Mouse (Mus musculus) thymus, postnatal 14 days (tissue): Measurements from ENCODE around the gene Wfdc6a.
"Not testable (repeated sequence)": the region's sequence is repeated elsewhere in the genome, so short reads cannot be mapped to it uniquely, and the experiment has no call there.

ENCODE experiments used
- DNase-seq: peaks from one replicate; pipeline ENCODE4 v3.0.0; 2021

Wfdc6a gene

DNA sequence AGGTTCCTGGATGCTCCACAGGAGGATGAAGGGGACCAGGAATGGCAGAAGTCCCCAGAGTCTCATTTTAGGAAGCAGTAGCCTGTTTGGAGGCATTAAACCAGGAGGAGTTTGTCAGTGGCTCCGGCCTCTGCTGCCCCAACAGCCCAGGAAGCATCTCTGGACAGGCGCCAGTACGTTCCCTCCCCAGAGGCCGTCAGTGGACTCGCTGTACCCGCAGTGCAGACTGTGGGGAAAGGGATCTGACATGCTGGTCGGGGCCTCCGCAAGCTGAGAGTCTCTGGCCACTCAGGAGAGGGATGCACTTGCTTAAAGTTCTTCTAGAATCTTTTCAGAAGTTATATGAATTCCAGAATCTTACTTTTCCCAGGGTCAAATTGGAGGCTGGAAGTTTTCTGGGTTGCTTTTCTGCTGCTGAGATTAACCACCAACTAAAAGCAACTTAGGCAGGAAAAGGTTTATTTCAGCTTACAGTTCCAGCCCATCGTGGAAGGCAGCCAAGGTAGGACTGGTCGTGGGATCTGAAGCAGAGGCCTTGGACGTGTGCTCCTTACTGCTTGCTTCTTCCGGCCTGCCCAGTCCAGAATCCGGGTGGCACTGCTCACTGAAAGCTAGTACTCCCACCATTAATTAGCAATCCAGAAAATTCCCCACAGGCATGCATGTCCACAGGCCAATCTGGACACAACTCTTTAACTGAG, at the start of gene Wfdc6a:
Gene Wfdc6a (minus strand): TSS at position 423 of the 701 bp plus-strand sequence.
- DNase-seq, result not testable (repeated sequence)

DNA sequence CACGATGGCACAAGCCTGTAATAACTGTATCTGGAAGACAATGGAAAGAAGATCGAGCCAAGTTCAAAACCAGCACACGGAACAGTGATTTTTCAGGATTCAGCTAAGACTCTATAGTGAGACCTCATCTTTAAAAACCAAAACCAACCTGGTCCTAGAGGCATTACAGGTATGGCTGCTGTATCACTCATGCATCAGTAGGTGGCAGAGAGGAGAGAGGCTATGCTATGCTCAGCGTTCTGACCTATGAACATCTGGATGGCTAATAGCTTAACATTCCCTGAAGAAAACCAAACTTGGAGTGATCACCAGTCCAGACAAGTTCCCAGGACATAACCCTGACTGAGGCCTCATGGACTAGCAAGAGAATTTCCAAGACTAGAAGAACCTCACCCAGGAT, 36.5 kb upstream of the Wfdc6a start:
- no peak for DNase-seq

DNA sequence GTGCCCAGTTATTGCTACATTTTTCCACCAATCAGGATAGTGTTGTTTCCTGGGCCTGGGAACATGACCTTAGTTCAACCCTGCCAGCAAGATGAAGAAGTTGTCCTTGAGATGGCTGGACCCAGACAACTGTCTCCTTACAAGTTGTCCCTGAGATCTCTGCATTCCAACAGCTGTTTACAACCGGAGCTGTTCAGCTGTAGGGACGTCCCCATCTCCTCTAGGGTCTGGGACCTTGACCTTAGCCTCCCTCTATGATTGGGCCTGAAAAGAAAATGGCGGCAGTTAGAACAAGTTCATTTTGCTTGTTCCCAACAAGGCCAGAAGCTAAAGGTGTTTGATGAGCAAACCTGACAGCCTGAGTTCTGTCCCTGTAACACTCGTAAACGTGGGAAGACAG, 33.8 kb upstream of the Wfdc6a start:
- DNase-seq, result no peak

DNA sequence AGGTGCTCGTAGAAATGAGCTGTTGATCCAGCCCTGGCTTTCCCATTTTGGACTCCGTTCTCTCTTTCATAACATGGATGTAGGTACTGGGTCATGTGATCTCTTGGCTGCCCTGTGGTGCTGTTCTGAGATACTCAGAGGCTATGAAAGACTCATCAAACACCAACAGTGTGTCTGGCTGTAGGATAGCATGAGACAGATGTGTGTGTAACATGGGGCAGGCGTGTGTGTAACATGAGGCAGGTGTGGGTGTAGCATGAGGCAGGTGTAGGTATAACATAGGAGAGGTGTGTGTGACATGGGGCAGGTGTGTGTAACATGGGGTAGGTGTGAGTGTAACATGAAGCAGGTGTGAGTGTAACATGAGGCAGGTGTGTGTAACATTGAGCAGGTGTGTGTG, 30.1 kb upstream of the Wfdc6a start:
- no peak for DNase-seq

DNA sequence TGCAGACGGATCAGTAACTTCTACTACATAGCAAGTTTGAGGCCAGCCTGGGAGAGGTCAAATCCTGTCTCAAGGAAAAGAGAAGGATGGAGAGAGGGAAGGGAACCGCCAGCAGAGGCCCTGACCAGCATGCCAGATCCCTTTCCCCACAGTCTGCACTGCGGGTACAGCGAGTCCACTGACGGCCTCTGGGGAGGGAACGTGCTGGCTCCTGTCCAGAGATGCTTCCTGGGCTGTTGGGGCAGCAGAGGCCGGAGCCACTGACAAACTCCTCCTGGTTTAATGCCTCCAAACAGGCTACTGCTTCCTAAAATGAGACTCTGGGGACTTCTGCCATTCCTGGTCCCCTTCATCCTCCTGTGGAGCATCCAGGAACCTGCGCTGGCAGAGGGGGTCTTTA, 28.2 kb upstream of the Wfdc6a start, which contains the start of the genes Wfdc6b and Wfdc8:
Gene Wfdc6b (plus strand): TSS at position 52 of the 400 bp plus-strand sequence.
Gene Wfdc8 (minus strand): TSS at position 156 of the 400 bp plus-strand sequence.
- DNase-seq, result not testable (repeated sequence)

DNA sequence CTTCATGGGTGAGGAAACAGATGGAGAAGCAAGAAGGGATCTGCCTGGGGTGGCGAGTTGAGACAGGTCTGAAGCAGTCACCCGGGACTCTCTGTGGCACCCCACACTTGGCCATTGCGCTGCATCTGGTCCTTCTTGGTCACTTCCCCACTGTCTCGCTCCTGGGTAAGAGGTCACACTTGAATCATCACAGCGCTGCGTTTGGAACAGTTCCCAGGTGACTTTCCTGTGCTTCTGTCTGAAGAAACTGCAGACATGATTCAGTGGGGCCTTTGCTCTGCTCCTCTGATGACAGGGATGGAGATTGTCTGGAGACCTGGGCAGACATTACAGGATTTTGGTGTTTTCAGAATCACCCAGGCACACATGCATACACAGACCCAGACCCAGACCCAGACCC, 23.5 kb upstream of the Wfdc6a start:
- DNase-seq, result no peak

DNA sequence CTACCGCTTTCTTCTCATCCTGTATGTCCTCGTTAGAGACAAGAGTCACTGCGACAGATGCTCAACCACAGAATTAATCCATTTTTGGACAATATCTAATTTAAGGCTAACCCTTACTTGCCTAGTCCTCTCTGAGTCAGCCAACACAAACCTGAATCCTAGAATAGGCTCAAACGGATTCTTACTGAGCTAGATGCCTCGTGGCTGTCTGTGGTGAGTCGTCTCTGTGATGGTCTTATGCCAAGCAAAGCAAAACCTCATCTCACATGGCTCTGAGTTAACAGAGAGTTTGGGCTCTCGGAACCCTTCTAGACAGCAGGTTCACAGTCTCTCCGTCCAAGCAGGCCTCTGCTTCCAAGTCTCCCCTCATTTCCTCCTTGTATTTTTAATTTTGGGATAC, 19.2 kb upstream of the Wfdc6a start:
- DNase-seq, result no peak

DNA sequence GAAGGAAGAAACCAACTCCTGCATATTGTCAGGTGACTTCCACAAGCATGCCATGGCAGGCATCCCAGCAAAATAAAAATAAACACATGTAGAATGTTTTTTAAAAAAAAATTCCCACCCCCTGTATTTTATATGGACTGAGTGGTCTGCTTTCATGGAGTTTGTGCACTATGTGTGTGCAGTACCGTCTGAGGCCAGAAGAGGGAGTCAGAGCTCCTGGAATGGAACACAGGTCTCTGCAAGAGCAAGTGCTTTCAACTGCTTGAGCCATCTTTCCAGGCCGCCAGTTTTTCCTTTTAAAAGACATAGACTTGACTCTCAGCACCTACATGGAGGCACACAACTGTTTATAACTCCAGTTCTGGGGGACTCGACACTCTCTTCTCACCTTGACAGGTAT, 18.2 kb upstream of the Wfdc6a start:
- no peak for DNase-seq

DNA sequence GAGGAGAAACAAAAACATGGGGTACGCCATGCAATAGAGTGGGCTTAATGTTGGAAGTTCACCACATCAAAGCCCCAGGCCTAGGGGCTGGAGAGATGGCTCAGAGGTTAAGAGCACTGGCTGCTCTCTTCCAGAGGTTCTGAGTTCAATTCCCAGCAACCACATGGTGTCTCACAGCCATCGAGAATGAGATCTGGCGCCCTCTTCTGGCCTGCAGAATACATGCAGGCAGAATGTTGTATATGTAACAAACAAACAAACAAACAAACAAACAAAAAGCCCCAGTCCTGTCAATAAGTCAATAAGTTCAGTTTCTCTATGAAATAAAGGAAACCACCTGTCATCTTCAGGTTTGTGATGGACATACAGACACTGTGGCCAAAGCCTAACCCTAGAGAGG, 14.9 kb upstream of the Wfdc6a start:
- no peak for DNase-seq

DNA sequence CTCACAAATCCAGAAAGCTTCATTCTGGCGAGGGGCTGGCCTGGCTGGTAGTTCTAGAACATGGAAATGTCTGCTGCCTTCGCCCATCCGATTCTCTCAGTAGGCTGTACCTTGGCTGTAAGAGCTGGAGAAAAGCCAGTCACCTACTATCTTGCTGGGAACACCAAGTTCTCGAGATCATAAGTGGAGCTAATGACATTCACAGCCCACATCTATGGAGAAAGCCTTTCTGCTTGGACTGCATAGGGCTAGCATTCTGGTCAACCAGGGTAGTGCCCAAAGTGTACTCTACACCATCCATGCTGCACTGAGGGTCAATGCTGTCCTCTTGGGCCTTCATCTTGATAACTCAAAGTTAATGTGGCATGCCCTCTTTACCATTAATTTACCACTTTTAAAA, 8.2 kb upstream of the Wfdc6a start, which contains the start of gene Eppin:
Gene Eppin (minus strand): TSS at position 101 of the 400 bp plus-strand sequence.
- no peak for DNase-seq

DNA sequence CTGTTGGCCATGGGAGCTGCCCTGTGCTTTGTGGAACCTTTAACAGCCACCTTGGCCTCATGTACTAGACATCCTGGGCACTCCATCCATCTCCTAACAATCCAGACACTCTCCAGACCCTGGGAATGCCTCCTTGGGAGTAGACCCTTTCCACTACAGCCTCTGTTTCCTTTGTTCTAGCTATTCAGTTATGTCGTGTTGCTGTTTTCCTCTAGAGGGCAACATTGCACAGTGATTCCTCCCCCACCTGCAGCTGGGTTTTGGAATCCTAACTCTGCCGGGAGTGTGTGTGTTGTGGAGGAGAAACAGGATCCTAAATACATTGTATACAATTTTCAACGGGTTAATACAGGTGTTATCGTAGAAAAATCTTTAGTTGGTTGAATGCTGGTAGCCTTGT, 6.8 kb upstream of the Wfdc6a start:
- DNase-seq, result peak; percentile 9

DNA sequence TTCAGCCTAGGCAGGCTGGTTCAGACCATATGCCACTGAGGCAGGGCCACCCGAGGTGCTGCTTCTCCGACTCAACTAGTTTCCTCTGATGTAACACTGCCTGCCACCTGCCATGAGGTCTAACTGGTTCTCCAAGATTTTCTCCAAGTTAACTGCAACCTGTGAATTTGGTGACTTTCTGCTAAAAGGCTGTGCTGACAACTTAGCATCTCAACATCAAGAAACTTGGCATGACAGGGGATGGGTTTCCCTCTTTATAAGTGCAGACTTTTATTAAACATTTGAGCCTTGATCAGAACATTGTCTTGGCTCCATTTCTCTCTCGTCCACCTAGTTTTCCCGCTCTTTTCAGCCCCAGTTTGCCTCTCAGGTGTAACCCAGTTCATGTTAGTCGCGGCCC, 11.9 kb downstream of the Wfdc6a start, which contains the start of gene Spint3:
Gene Spint3 (minus strand): TSS at position 101 of the 400 bp plus-strand sequence.
- not testable (repeated sequence) for DNase-seq

DNA sequence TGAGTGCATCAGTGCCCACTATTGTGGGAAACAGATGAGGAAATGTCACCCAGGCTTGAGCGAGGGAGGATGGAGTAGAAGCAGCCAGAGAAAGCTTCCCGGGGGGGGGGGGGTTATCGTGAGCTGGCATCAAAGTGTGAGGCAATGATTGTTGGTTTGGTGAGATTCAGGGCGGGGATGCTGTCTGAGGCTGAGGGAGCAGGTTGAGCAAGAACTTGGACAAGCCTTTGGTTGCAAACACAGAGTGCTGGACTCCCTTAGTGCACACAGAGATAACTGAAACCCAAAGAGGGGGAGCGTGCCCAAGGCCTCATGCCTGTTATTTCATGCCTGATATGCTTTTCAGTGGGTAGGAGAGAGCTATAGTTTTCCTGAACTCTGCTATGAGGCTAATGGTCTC, 17.8 kb downstream of the Wfdc6a start:
- DNase-seq, result no peak

DNA sequence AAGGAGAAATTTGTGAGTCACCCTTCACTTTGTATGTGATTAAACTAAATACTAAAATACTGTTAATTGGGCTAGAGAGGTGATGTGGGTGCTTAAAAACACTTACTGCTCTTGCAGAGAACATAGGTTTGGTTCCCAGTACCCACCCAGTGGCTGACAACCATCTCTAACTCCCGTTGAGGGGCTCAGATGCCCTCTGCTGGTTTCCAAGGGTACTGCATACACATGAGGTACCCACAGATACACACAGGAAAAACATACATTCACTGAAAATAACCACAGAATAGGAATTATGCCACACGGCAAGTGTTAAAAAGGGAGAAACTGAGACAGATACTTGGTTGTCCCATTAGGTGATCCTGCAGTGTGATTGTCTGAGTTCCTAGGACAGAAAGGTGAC, 18.2 kb downstream of the Wfdc6a start:
- DNase-seq, result no peak

DNA sequence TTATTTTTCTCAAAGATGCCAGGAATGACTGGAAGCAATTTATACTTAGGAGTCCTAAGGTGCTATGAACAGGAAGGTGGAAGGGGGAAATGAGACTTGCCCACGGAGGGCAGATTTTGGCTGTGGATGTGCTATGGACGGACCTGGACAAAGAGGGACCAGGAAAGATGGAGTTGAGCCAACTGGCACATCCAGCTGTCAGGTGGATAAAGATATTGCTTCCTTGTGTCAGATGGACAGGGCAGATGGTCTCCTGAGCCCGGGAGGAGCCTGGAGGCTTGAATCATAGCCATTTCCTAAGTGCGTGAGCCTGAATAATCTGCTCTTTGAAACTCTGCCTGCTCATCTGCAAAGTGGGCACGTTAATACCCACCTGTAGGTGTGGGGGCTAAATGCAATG, 20.9 kb downstream of the Wfdc6a start:
- DNase-seq, result no peak

DNA sequence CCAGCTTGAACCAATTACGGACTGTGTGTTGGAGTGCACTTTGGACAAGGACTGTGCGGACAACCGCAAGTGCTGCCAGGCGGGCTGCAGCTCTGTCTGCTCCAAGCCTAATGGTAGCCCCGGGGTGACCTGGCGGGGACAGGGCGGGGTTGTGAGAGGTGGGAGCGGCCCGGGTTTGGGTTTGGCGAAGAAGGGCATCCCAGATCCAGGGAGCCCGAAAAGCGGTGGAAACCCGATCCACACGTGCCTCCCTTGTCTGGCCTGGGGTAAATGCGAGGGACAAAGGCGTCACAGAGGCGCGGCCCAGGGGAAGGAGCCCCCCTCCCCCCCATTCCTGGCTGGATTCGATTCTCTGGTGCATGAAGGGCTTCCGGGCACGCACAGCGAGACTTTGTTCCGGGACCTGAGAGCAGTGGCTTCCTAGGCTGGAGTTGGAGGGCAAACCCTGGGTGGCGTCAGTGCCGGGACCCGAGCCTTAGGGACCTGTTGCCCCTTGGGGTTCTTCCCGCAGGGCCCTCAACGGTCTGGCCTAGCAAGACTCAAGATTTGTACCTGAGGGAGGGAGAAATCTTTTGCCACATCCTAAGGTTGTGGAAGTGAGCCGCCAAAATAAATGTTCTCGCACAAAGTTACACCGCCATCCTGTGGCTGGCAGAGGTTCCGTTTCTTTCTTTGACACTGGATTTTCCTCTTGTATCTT, 21.8 kb downstream of the Wfdc6a start:
- no peak for DNase-seq

DNA sequence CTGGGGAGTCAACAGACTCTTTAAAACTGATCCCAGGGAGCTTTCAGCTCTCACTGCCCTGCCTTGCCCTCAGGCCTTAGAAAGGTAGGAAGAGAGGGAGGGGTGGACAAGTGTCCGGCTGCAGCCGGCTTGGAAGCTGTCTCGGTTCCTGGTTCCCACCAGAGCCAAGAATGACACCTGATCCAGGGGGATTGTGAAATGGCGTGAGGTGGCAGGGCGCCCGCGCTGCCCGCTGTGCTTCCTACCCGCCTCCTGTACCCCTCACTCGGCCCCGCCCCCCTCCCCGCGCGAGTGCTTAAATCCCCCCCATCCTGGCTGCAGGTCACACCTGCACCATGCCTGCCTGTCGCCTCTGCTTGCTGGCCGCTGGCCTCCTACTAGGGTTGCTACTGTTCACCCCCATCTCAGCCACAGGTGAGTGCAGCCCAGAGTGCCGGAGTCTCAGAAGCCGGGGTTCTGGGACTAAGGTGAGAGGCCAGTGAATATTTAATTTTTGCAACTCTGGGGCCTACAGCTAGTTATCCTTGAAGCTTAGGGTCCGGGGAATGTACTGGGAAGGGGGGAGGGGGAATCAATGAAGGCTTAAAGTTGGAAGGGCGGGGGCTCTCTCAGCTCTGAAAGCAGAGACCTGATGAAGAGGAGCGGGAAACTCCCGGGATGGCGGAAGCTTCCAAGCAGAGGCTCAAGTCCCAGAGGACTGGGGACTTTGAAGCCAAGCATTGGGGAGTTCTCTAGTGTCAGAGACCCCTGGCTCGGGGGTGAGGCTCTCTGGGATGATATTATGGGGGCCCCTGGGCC, 22.7 kb downstream of the Wfdc6a start, which contains the start of gene Wfdc2:
Gene Wfdc2 (plus strand): TSS at position 23 of the 798 bp plus-strand sequence.
- DNase-seq, result no peak

DNA sequence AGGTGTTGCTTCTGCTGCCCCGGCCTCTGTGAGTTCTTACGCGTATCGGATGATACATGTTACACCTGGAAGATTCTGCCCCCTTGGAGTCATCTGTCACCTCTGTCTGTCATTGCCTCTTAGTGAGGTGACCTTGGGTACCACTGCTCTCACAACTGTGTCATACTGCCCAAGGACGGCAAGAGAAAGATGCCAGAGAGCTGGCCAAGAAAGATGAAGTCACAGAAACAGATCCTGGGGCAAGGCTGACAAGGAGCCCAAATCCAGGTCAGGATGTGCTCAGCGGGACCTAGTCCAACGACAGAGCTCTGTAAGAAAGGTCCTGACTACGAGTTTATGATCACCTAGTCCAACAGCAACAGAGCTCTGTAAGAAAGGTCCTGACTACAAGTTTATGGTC, 25.1 kb downstream of the Wfdc6a start:
- no peak for DNase-seq

DNA sequence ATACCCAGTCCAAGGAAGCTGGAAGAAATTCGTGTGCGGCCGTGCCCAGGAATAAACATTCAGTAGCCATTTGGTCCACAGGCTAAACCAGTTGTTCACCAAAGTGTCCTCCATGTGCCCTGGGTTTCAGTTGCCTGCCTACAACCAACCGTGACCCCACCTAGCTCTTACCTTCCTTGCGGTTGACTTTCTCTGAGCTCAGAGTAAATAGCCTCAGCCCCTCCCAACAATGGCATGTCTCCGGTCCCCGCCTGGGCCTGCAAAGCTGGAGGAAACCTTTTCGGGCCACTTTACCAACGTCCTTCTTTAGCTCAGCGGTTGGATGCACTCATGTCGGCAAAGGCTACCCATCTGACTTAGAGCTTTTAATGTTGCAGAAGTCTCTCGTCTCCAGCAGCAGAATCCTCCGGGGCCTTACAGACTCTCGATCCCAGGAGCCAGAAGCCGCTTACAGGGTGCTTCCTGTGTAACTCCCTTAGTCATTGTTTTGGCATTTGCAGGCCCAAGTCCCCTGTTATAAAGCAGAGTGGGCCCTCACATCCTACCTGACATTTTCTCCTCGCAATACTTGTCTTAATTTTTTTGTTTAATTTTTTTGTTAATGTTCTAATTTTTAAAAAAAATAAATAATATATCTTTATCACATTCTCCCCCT, 26.1 kb downstream of the Wfdc6a start:
- DNase-seq, result no peak

DNA sequence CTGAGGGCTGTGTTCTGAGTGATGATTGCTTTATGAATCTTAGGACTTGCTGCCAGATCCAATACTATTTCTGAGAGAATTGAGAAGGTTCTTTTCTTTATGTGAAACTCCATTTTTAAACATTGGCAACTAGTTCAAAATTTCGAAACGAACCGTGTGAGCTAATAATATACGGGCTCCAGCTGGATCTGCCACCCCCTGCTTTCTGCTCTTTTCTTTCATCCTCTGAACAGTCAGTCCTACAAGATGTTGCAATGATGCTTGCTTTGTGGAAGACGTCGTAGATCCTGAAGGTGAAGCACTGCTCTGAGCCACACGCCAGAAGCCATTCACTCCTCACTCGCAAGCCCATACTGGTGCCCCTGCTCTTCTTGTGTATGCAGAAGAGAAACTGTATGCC, 26.8 kb downstream of the Wfdc6a start:
- no peak for DNase-seq

DNA sequence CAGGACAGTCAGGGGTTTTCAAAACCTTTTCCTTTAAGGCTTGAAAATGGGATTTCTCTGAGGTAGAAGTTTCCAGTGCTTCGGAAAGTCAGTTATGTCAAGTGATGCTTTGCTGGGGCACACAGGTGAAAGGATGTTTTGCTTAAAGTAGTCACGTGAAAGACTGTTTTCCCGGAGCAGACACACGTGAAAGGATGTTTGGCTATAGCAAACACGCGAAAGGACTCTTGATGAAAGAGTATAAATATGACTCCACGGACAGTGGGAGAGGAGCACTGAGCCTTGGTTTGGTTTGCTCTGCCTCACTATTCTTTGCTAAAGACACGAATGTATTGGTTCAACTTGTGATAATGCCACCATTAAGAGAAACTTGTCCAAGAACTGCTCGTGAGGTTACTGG, 33.7 kb downstream of the Wfdc6a start:
- no peak for DNase-seq

DNA sequence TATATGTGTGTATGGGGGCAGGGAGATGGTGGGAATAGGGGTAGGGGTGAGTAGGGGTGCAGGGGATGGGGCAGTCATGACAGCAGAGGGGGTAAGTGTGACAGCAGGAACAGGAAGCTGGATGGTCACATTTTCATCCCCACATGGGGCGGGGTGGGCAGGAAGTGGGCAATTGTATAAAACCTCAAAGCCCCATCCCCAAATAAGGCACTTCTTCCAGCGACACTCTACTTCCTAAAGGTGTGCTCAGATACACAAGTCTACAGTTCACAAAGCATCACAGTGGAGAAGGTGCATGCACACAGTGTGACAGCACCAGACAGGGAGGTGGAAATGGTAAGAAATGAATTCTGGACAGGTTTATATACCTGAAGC, 34.4 kb downstream of the Wfdc6a start:
- DNase-seq, result no peak
